Mouse (Mus musculus): Measurements from ENCODE around the gene Kdelc2.

DNA sequence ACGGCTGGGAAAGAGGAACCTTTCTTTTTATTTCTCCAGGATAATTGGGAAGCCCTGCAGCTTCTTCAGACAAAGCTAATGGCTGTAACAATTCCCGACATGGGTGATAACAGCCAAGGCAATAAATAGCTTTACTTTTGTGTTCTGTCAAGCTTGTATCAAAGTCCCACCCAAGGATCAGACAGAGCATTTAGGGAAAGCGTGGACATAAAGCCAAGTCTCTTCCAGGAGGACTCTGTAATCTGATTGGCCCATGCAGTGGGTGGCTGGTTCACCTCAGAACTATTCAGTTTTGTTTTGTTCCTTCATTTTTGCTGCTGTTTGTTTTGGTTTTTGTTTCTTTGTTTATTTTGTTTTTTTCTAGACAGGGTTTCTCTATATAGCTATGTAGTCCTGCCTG lies 38.1 kb upstream of the Kdelc2 start:
- TF ChIP-seq POLR2A (IDR thresholded peaks at IDR 0.05; ENCODE audit: insufficient read depth, low read depth, low read length) (no peak), CTCF (IDR thresholded peaks at IDR 0.05) (no peak), EP300 (IDR thresholded peaks at IDR 0.05; ENCODE audit: insufficient read depth, low read depth, low read length) (no peak)

Data from heart, adult 2 months (tissue).